Mouse (Mus musculus): ENCODE data around the gene Adck1.
"Not testable (repeated sequence)": the region's sequence is repeated elsewhere in the genome, so short reads cannot be mapped to it uniquely, and the experiment has no call there.

The Adck1 gene

DNA sequence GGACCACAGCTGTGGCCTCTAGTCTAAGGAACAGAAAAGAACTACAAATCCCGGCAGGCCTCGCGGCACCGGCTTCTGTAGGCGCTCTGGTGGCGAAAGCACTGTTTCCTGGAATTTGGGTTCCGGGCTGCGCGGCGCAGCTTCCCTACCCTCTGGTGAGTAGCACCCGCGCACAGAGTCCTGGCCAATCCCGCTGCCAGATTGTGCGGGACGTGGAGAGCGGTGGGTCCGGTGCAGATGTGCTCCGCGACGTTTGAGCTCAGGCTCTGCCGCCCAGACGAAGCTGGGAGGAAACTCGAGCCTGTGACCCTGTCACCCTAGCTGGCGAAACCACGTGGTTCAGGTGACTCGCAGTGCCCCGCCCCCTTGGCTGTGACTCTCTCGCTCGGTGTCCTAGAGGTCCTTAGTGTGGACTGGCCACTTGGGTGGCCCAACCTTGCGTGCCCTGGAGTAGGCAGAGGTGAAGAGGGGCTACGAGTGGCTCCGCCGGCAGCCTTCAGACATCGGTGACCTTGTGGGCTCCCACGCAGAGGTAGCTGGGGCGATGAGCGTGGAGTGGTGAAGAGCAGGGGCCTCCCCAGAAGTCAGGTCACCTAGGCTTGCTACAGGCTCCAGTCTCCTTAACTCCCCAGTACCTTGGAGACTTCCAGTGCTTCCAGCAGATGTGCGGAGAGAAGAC is at the start of gene Adck1:
Gene Adck1, plus strand, starts transcription at position 114 of the 679 bp plus-strand sequence.
- DNase-seq = peak; percentile 89

DNA sequence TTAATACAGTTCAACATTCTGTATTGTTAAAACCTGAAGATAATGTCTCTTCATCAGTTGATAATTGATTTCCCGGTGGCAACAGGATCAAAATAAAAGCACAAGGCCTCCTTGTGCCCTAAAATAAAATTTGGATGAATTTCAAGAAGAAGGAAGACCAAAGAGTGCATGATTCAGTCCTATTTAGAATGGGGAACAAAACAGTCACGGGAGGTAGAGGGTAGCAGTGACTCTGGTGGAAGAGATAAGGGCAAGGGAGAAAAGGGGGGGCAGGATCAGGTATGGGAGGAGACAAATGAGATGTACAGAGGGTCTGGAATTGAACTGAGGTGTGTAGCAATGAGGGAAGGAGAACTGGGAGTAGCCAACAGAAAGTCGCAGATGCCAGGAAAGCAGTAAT is 45.8 kb upstream of the Adck1 start:
- DNase-seq = no peak

DNA sequence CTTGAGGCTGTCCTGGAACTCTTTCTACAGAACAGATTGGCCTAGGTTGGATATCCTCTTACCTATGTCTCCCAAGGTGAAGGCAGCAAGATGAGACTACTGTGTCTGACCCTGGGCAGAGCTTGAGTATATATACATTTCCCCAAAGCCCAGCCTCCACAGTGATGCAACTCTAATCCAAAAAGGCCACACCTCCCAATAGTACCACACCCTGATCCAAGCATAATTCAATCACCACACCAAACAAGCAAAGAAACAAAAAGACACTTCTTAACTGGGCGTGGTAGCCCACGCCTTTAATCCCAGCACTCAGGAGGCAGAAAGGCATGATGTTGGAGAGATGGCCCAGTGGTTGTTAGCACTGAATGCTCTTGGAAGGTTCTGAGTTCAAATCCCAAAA is 36.4 kb upstream of the Adck1 start, which contains the start of gene Gm5039:
Gene Gm5039, minus strand, starts transcription at position 101 of the 400 bp plus-strand sequence.
- not testable (repeated sequence) for DNase-seq

DNA sequence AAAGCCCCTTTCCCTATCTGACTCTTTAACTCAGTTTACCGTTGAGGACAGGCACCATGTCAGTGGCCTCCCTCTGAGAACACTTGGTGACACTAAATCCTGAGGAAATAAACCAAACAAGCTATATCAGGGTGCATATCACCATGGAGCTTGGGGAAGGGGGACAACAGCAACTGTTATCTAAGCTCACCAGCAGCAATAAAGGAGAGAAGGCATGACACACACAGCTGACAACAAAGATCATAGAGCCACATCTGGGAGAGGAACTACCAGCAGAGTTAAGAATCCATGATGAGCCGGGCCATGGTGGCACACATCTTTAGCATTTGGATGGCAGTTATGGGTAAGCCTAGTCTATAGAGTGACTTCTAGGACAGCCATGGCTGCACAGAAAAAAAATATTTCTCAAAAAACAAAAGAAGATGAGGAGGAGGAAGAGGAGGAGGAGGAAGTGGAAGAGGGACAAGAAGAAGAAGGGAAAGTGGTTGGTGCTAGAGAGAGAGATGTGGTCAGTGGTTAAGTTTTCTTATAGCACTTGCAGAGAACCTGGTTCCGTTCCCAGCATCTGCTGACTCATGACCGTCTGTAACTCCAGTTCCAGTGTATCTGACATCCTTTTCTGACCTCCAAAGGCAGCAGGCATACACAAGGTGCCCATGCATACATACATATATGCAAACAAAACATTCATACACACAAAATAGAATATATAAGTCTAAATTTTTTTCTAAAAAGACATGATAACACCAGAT is 23.5 kb upstream of the Adck1 start:
- DNase-seq = not testable (repeated sequence)

GRCm38 (mm10) chr12:88341286-88341685 is 19.1 kb upstream of the Adck1 start:
- not testable (repeated sequence) for DNase-seq

GRCm38 (mm10) chr12:88354182-88354702 is 6.1 kb upstream of the Adck1 start:
- DNase-seq = no peak

DNA sequence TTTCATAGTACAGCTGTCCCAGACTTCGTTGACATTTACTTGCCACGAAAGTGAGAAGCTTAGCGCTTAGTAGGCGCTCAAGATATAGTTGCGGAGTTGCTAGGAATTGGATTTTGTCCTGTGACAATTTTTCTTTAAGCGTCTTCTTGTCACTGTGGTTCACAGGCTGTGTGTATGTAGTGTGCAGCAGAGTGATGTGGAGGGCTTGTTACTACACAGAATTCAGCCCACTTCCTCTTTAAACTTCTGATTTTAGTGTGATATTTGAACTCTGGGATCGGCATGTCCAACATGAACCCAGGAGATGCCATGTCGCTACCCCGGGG is 729 bp downstream of the Adck1 start:
- DNase-seq = no peak

DNA sequence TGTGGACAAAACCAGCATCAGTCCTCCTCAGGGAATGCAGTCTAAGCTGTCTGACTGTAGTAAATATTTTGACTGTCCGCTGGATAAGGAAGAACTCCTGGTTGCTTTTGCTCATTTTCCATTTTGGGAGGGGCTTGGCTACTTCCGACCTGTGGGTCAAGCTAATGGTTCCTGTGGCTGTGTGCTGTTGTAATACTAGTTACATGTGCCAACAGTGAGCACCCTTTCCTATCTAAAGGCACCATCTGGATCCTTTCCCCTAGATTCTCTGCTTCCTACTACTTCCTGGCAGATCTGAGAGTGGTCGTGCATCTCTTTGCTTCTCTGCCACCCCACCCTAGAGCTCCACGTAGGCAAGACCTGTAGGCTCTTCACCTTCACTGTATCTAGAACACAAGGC is 7.3 kb downstream of the Adck1 start:
- DNase-seq = no peak

GRCm38 (mm10) chr12:88368618-88369017 is 8.3 kb downstream of the Adck1 start:
- DNase-seq = no peak

GRCm38 (mm10) chr12:88369690-88370089 is 9.3 kb downstream of the Adck1 start:
- DNase-seq = not testable (repeated sequence)

- not testable (repeated sequence) for DNase-seq
Observed at GRCm38 (mm10) chr12:88370321-88370720, 10.0 kb downstream of the Adck1 start.

- DNase-seq = no peak
Observed at GRCm38 (mm10) chr12:88372018-88372417, 11.7 kb downstream of the Adck1 start.

DNA sequence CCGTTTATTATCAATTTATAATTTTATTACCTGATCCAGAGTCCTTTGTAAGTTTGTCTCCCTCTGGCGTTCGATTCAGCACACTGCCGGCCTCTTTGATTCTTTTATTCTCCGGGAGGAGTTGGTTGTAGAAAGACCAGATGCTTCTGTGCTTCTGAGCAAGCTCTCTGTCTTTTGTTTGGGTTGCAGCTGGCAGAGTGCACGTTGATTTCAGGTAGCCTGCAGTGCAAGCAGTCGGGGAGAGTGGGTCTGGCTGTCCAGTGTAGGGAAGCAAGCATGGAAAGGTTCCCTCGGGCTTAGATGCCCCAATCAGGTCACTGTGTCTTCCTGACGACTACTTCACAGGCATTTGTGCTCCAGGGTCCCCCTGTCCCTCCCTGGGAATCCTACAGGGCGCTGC is 16.5 kb downstream of the Adck1 start:
- peak; percentile 45 for DNase-seq

GRCm38 (mm10) chr12:88378256-88378655 is 17.9 kb downstream of the Adck1 start:
- DNase-seq = no peak

DNA sequence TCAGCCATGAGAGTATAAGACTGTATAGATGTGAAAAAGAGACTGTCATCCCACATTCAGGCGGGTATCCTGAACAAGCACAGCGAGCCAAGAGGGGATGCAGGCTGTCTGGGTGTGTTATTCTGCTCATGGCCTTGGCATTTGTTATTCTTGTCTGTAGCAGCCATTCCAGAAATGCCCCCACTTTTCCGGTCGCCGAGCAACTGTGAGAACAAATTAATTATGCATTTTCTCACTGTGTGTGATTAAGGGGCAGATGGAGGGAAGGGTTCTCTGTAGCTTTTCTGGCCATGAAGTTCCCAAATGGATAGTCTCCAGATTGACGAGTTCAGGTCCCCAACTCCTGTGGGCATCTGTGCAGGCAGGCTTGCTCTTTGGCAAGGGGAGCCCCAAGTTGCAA is 28.5 kb downstream of the Adck1 start:
- no peak for DNase-seq

- DNase-seq = no peak
Observed at GRCm38 (mm10) chr12:88398658-88399057, 38.3 kb downstream of the Adck1 start.

DNA sequence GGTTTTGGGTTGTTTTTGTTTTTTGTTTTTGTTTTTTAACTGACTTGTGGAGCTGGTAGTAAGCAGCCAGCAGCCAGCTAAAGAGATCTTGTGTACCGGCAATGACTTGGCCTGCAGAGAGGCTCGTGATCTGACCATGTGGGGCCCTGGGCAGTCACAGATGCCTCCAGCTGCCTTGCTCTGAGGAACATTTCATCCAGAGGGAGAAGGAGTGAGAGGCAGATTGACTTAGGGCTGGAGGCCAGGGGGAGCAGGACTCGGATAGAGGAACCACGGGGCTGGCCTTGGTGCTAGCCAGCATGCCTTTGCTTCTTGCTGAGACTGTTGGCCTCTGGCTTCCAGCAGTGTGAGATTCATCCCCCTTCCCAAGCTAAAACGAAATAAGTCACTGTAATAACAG is 43.2 kb downstream of the Adck1 start:
- DNase-seq = no peak

DNA sequence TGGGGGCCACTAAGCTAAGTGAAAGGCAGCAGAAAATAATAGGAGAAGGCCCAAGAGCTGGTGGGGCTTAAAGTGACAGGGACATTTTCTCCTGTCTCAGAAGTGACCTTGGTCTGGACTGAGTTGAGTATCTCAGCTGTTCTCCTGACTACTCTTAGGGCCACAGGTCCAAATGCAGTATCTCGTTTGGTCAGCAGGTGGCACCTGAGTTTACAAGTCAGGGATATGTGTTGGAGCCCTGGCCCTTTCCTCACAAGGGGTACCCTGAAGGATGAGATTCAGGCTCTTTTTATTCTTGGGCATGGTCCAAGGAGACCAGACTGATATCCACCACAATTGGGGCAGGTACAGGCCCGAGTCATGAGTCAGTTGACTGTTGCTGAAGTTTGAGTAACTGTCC is 44.8 kb downstream of the Adck1 start:
- peak; percentile 79 for DNase-seq

- no peak for DNase-seq
Observed at GRCm38 (mm10) chr12:88407996-88408322, 47.6 kb downstream of the Adck1 start.

GRCm38 (mm10) chr12:88408323-88409047 is 48.1 kb downstream of the Adck1 start:
- DNase-seq = no peak

GRCm38 (mm10) chr12:88413239-88413638 is 52.9 kb downstream of the Adck1 start:
- DNase-seq = no peak

GRCm38 (mm10) chr12:88419912-88420621 is 59.7 kb downstream of the Adck1 start:
- peak; percentile 26 for DNase-seq

DNA sequence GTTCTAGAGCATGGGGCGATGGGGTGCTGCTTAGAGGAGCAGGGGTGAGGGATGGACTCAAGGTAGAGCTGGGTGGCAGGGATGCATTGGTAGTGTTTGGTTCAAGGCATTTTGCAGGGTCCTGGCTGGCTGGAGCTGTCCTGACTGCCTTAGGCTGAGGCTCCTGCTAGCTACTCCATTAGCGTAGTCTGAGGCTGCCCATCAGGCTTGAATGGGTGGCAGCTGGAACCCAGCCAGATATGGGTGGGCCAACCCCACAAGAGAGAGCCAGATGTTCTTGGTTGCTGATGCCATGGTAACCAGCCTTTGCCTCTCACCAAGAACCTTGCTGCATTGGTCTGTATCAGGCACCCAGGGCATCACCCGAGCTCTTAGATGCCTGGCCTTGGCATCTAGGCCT is 66.6 kb downstream of the Adck1 start:
- DNase-seq = peak; percentile 26

All from right cerebral cortex, postnatal 4 days (tissue).